Mouse (Mus musculus) neutrophil, adult 5-6 weeks (primary cell): Measurements from ENCODE around the gene Polrmt. TPM values are rescaled to one million over a fixed set of nuclear protein-coding genes. Genes with fewer than 3 reads are reported as not detected.

ENCODE experiments used
- ATAC-seq: fragments of 151-379, 151-347 bp; 2 replicates; pipeline ENCODE4 v1.8.0; 2017; ENCODE audit warnings: mild to moderate bottlenecking, moderate TSS enrichment; ENCODE audit not compliant: insufficient number of reproducible peaks, poor library complexity, low FRiP score, severe bottlenecking; ENCODE audit errors: extremely low read depth
- total RNA-seq: library from RNA; stranded (forward); fragments of 200-1000 nt; gene quantifications from 2 replicates; pipeline ENCODE4 v1.2.3, GENCODE M21; 2017

The Polrmt gene
- total RNA-seq, 1 experiment from 2014 or later, result 21.9 TPM

GRCm38 (mm10) chr10:79697916-79698315 is 48.5 kb downstream of the Polrmt start:
- no peak for ATAC-seq

GRCm38 (mm10) chr10:79696129-79696651 is 50.2 kb downstream of the Polrmt start:
- ATAC-seq, result no peak

GRCm38 (mm10) chr10:79695231-79696128 is 50.9 kb downstream of the Polrmt start:
- ATAC-seq, result peak; percentile 68

GRCm38 (mm10) chr10:79694379-79694655 is 52.1 kb downstream of the Polrmt start:
- no peak for ATAC-seq

- ATAC-seq, result no peak
Measured at GRCm38 (mm10) chr10:79693580-79694378, 52.6 kb downstream of the Polrmt start.

- ATAC-seq, result no peak
Measured at GRCm38 (mm10) chr10:79691986-79692548, 54.3 kb downstream of the Polrmt start.

GRCm38 (mm10) chr10:79689178-79689577 is 57.2 kb downstream of the Polrmt start:
- no peak for ATAC-seq

- ATAC-seq, result no peak
Measured at GRCm38 (mm10) chr10:79688720-79689119, 57.7 kb downstream of the Polrmt start, which contains the start of gene Gzmm. Gene Gzmm (plus strand): TSS chr10:79689020.

GRCm38 (mm10) chr10:79687513-79687912 is 58.9 kb downstream of the Polrmt start:
- no peak for ATAC-seq

GRCm38 (mm10) chr10:79686691-79687090 is 59.7 kb downstream of the Polrmt start:
- ATAC-seq, result no peak

- ATAC-seq, result no peak
Measured at GRCm38 (mm10) chr10:79686219-79686618, 60.2 kb downstream of the Polrmt start.

Other genes with a start within 250 kb of the Polrmt start
- gene Plpp2, start 212.8 kb downstream of the Polrmt start, total RNA-seq, result 1.8 and 1.9 TPM in 2 replicates
- 18.9 and 21.2 TPM in 2 replicates for gene Mier2, start 191.4 kb downstream of the Polrmt start, total RNA-seq
- gene Theg, start 159.2 kb downstream of the Polrmt start, total RNA-seq, result not detected in 2 replicates
- gene C2cd4c, start 132.6 kb downstream of the Polrmt start, total RNA-seq, result not detected in 2 replicates
- not detected in 2 replicates for gene Shc2, start 108.7 kb downstream of the Polrmt start, total RNA-seq
- not detected in 2 replicates for gene Odf3l2, start 100.8 kb downstream of the Polrmt start, total RNA-seq
- not detected in 2 replicates for gene Madcam1, start 82.0 kb downstream of the Polrmt start, total RNA-seq
- 16.0 and 16.1 TPM in 2 replicates for gene Tpgs1, start 77.2 kb downstream of the Polrmt start, total RNA-seq
- gene Cdc34, start 64.4 kb downstream of the Polrmt start, total RNA-seq, result 90.5 and 95.5 TPM in 2 replicates
- 1.5 and 2.9 TPM in 2 replicates for gene Gzmm, start 57.6 kb downstream of the Polrmt start, total RNA-seq
- 105 and 111 TPM in 2 replicates for gene Bsg, start 42.1 kb downstream of the Polrmt start, total RNA-seq
- gene Hcn2, start 29.9 kb downstream of the Polrmt start, total RNA-seq, result not detected in 2 replicates
- not detected in 2 replicates for gene Fgf22, start 8.5 kb upstream of the Polrmt start, total RNA-seq
- gene Rnf126, start 20.4 kb upstream of the Polrmt start, total RNA-seq, result 12.0 and 15.9 TPM in 2 replicates
- gene Fstl3, start 30.7 kb upstream of the Polrmt start, total RNA-seq, result 1.0 and 2.6 TPM in 2 replicates
- gene Prss57, start 44.4 kb upstream of the Polrmt start, total RNA-seq, result 1.1 and 1.2 TPM in 2 replicates
- 40.6 and 42.1 TPM in 2 replicates for gene Palm, start 47.0 kb upstream of the Polrmt start, total RNA-seq
- 1.0 and 1.4 TPM in 2 replicates for gene Misp, start 74.4 kb upstream of the Polrmt start, total RNA-seq
- gene Ptbp1, start 107.8 kb upstream of the Polrmt start, total RNA-seq, result 101 and 117 TPM in 2 replicates
- gene Prtn3, start 127.9 kb upstream of the Polrmt start, total RNA-seq, result not detected in 2 replicates
- 0.93 and 1.7 TPM in 2 replicates for gene Plppr3, start 128.1 kb upstream of the Polrmt start, total RNA-seq
- gene Elane, start 139.7 kb upstream of the Polrmt start, total RNA-seq, result not detected in 2 replicates
- gene Cfd, start 144.3 kb upstream of the Polrmt start, total RNA-seq, result not detected in 2 replicates
- 14.0 and 15.0 TPM in 2 replicates for gene Med16, start 162.3 kb upstream of the Polrmt start, total RNA-seq
- not detected in 2 replicates for gene Gm26602, start 164.3 kb upstream of the Polrmt start, total RNA-seq
- gene Kiss1r, start 170.4 kb upstream of the Polrmt start, total RNA-seq, result 1.4 and 2.4 TPM in 2 replicates
- gene R3hdm4, start 174.6 kb upstream of the Polrmt start, total RNA-seq, result 147 and 149 TPM in 2 replicates
- gene Arid3a, start 180.5 kb upstream of the Polrmt start, total RNA-seq, result 58.8 and 68.0 TPM in 2 replicates
- 11.4 and 15.9 TPM in 2 replicates for gene Wdr18, start 213.6 kb upstream of the Polrmt start, total RNA-seq
- not detected in 2 replicates for gene Grin3b, start 224.1 kb upstream of the Polrmt start, total RNA-seq
- 80.7 and 81.4 TPM in 2 replicates for gene Tmem259, start 237.7 kb upstream of the Polrmt start, total RNA-seq
- gene Cnn2, start 242.0 kb upstream of the Polrmt start, total RNA-seq, result 284 and 308 TPM in 2 replicates
- gene Abca7, start 249.9 kb upstream of the Polrmt start, total RNA-seq, result 45.9 and 53.7 TPM in 2 replicates